Mouse (Mus musculus): ENCODE results near the gene Tarbp2. TPM values are rescaled to one million over a fixed set of nuclear protein-coding genes. Genes with fewer than 3 reads are reported as not detected.

Tarbp2 gene
- polyA plus RNA-seq, 1 experiment from 2014 or later: 132 TPM

Other genes starting within 250 kb of the Tarbp2 start
- gene Gm9918, start 247.6 kb upstream of the Tarbp2 start, polyA plus RNA-seq (2016; fragmentation: Nextera tagmentation; extraction: Ambion mirVana): 0.26 and 0.35 TPM in 2 replicates
- gene Mfsd5, start 238.7 kb upstream of the Tarbp2 start, polyA plus RNA-seq (2016; fragmentation: Nextera tagmentation; extraction: Ambion mirVana): 61.5 and 66.1 TPM in 2 replicates
- gene Espl1, start 221.9 kb upstream of the Tarbp2 start, polyA plus RNA-seq (2016; fragmentation: Nextera tagmentation; extraction: Ambion mirVana): 42.6 and 52.2 TPM in 2 replicates
- 331 and 368 TPM in 2 replicates for gene Pfdn5, start 192.1 kb upstream of the Tarbp2 start, polyA plus RNA-seq (2016; fragmentation: Nextera tagmentation; extraction: Ambion mirVana)
- gene Myg1, start 186.5 kb upstream of the Tarbp2 start, polyA plus RNA-seq (2016; fragmentation: Nextera tagmentation; extraction: Ambion mirVana): 119 and 120 TPM in 2 replicates
- 102 and 122 TPM in 2 replicates for gene Aaas, start 167.4 kb upstream of the Tarbp2 start, polyA plus RNA-seq (2016; fragmentation: Nextera tagmentation; extraction: Ambion mirVana)
- gene Sp7, start 151.0 kb upstream of the Tarbp2 start, polyA plus RNA-seq (2016; fragmentation: Nextera tagmentation; extraction: Ambion mirVana): 1.0 and 1.2 TPM in 2 replicates
- 6.1 and 9.3 TPM in 2 replicates for gene Sp1, start 112.0 kb upstream of the Tarbp2 start, polyA plus RNA-seq (2016; fragmentation: Nextera tagmentation; extraction: Ambion mirVana)
- 0.17 and 0.18 TPM in 2 replicates for gene Amhr2, start 72.8 kb upstream of the Tarbp2 start, polyA plus RNA-seq (2016; fragmentation: Nextera tagmentation; extraction: Ambion mirVana)
- gene Prr13, start 59.2 kb upstream of the Tarbp2 start, polyA plus RNA-seq (2016; fragmentation: Nextera tagmentation; extraction: Ambion mirVana): 84.3 and 98.2 TPM in 2 replicates
- 166 and 207 TPM in 2 replicates for gene Pcbp2, start 47.7 kb upstream of the Tarbp2 start, polyA plus RNA-seq (2016; fragmentation: Nextera tagmentation; extraction: Ambion mirVana)
- gene Gm10337, start 14.5 kb upstream of the Tarbp2 start, polyA plus RNA-seq (2016; fragmentation: Nextera tagmentation; extraction: Ambion mirVana): 3.9 and 11.3 TPM in 2 replicates
- gene Map3k12, start 1.1 kb upstream of the Tarbp2 start, polyA plus RNA-seq (2016; fragmentation: Nextera tagmentation; extraction: Ambion mirVana): 27.1 and 35.2 TPM in 2 replicates
- 1.5 and 2.4 TPM in 2 replicates for gene Npff, start 6.8 kb downstream of the Tarbp2 start, polyA plus RNA-seq (2016; fragmentation: Nextera tagmentation; extraction: Ambion mirVana)
- not detected in 2 replicates for gene Gm28047, start 106.9 kb downstream of the Tarbp2 start, polyA plus RNA-seq (2016; fragmentation: Nextera tagmentation; extraction: Ambion mirVana)
- gene Atf7, start 107.3 kb downstream of the Tarbp2 start, polyA plus RNA-seq (2016; fragmentation: Nextera tagmentation; extraction: Ambion mirVana): 17.5 and 20.4 TPM in 2 replicates
- gene Atp5g2, start 154.2 kb downstream of the Tarbp2 start, polyA plus RNA-seq (2016; fragmentation: Nextera tagmentation; extraction: Ambion mirVana): 63.3 and 73.4 TPM in 2 replicates
- gene Calcoco1, start 204.0 kb downstream of the Tarbp2 start, polyA plus RNA-seq (2016; fragmentation: Nextera tagmentation; extraction: Ambion mirVana): 32.1 and 38.5 TPM in 2 replicates

Data from hindbrain, embryonic 10.5 days (tissue).